Mouse (Mus musculus) limb, embryonic 13.5 days (tissue): ENCODE results near the gene Dach1. TPM values are rescaled to one million over a fixed set of nuclear protein-coding genes. Genes with fewer than 3 reads are reported as not detected.

Experiments
- ATAC-seq: fragments of 200-750 bp; cut with Nextera tagmentation; 2 replicates; pipeline ENCODE4 v1.8.0; 2017; ENCODE audit warnings: low read depth, moderate number of reproducible peaks, moderate TSS enrichment; ENCODE audit not compliant: low FRiP score
- H3K27ac ChIP-seq: fragments of 300-500 bp; sonication (generic); 2 replicates; pipeline ENCODE4 v1.5.1; 2015; ENCODE audit warnings: inconsistent platforms, mild to moderate bottlenecking, moderate library complexity
- H3K27me3 ChIP-seq: fragments of 300-500 bp; sonication (generic); 2 replicates; pipeline ENCODE4 v1.6.1; 2015; ENCODE audit warnings: mild to moderate bottlenecking, inconsistent platforms
- H3K36me3 ChIP-seq: fragments of 300-500 bp; sonication (generic); 2 replicates; pipeline ENCODE4 v1.6.1; 2015; ENCODE audit warnings: inconsistent platforms, mild to moderate bottlenecking, moderate library complexity
- H3K4me1 ChIP-seq: fragments of 300-500 bp; sonication (generic); 2 replicates; pipeline ENCODE4 v1.6.1; 2015; ENCODE audit warnings: inconsistent platforms
- H3K4me2 ChIP-seq: fragments of 300-500 bp; sonication (generic); replicated peaks from 2 replicates; pipeline ENCODE4 v1.6.1; 2015; ENCODE audit warnings: inconsistent platforms, mild to moderate bottlenecking, moderate library complexity
- H3K4me3 ChIP-seq: fragments of 300-500 bp; sonication (generic); 2 replicates; pipeline ENCODE4 v1.5.1; 2015; ENCODE audit warnings: moderate library complexity, mild to moderate bottlenecking, inconsistent platforms
- H3K9ac ChIP-seq: fragments of 300-500 bp; sonication (generic); 2 replicates; pipeline ENCODE4 v1.6.1; 2015; ENCODE audit warnings: mild to moderate bottlenecking, inconsistent platforms
- H3K9me3 ChIP-seq: fragments of 300-500 bp; sonication (generic); 2 replicates; pipeline ENCODE4 v1.6.1; 2016; ENCODE audit warnings: inconsistent platforms
- WGBS: fragments of 180-500 bp; shearing (Covaris S2); methylation state at CpG from one replicate; pipeline ENCODE4 v1.1.7; 2015; 5-methylcytosine and 5-hydroxymethylcytosine counted together
- polyA plus RNA-seq: library from polyadenylated mRNA; unstranded; fragments of >200 nt; fragmentation: Nextera tagmentation; extraction: Ambion mirVana; gene quantifications from 2 replicates; pipeline ENCODE4 v1.2.1, GENCODE M21; 2015

Dach1 gene
- polyA plus RNA-seq, 1 experiment from 2014 or later = 11.5 TPM

GRCm38 (mm10) chr14:97795385-97795952 lies 374.1 kb downstream of the Dach1 start:
- Histone ChIP-seq H3K27ac (no peak overlapping the region), H3K4me3 (no peak overlapping the region), H3K9me3 (no peaks in the 10 kb centered on the region), H3K27me3 (no peaks in the 10 kb centered on the region), H3K4me1 (no peaks in the 10 kb centered on the region), H3K9ac (no peak overlapping the region), H3K4me2 (no peak overlapping the region), H3K36me3 (no peaks in the 10 kb centered on the region)
- no peak for ATAC-seq
- 87% methylated on average over 5 of the region's 5 CpGs for WGBS

- Histone ChIP-seq H3K9ac (no peak overlapping the region), H3K36me3 (no peaks in the 10 kb centered on the region), H3K9me3 (peaks cover 8% of the 10 kb centered on the region), H3K4me2 (no peak overlapping the region), H3K27me3 (no peaks in the 10 kb centered on the region), H3K4me1 (no peaks in the 10 kb centered on the region), H3K27ac (no peak overlapping the region), H3K4me3 (no peak overlapping the region)
- no peak for ATAC-seq
- 83% methylated on average over 2 of the region's 2 CpGs for WGBS
These were observed 395.3 kb downstream of the Dach1 start for GRCm38 (mm10) chr14:97774135-97774767.

GRCm38 (mm10) chr14:97754400-97754799 lies 415.2 kb downstream of the Dach1 start:
- no peak overlapping the region for H3K27ac ChIP-seq
- H3K27me3 ChIP-seq = no peaks in the 10 kb centered on the region
- no peak overlapping the region for H3K9ac ChIP-seq
- H3K4me3 ChIP-seq = no peak overlapping the region
- no peak for ATAC-seq
- H3K4me1 ChIP-seq = no peaks in the 10 kb centered on the region
- 78% methylated on average over 4 of the region's 4 CpGs for WGBS
- no peaks in the 10 kb centered on the region for H3K36me3 ChIP-seq
- no peaks in the 10 kb centered on the region for H3K9me3 ChIP-seq
- H3K4me2 ChIP-seq = no peak overlapping the region

GRCm38 (mm10) chr14:97753973-97754372 lies 415.6 kb downstream of the Dach1 start:
- no peaks in the 10 kb centered on the region for H3K27me3 ChIP-seq
- H3K4me3 ChIP-seq = no peak overlapping the region
- no peak overlapping the region for H3K9ac ChIP-seq
- no peak for ATAC-seq
- H3K4me1 ChIP-seq = no peaks in the 10 kb centered on the region
- 92% methylated on average over 2 of the region's 2 CpGs for WGBS
- no peak overlapping the region for H3K4me2 ChIP-seq
- no peaks in the 10 kb centered on the region for H3K9me3 ChIP-seq
- no peak overlapping the region for H3K27ac ChIP-seq
- H3K36me3 ChIP-seq = no peaks in the 10 kb centered on the region

GRCm38 (mm10) chr14:97743252-97743651 lies 426.3 kb downstream of the Dach1 start:
- Histone ChIP-seq H3K4me2 (no peak overlapping the region), H3K4me3 (no peak overlapping the region), H3K9ac (no peak overlapping the region), H3K27me3 (no peaks in the 10 kb centered on the region), H3K4me1 (no peaks in the 10 kb centered on the region), H3K9me3 (no peaks in the 10 kb centered on the region), H3K36me3 (no peaks in the 10 kb centered on the region), H3K27ac (no peak overlapping the region)
- WGBS = 88% methylated on average over 2 of the region's 2 CpGs
- ATAC-seq = no peak

GRCm38 (mm10) chr14:97742785-97743184 lies 426.8 kb downstream of the Dach1 start:
- no peak overlapping the region for H3K4me3 ChIP-seq
- WGBS = 66% methylated on average over 4 of the region's 4 CpGs
- no peaks in the 10 kb centered on the region for H3K27me3 ChIP-seq
- no peaks in the 10 kb centered on the region for H3K9me3 ChIP-seq
- ATAC-seq = no peak
- no peaks in the 10 kb centered on the region for H3K36me3 ChIP-seq
- no peaks in the 10 kb centered on the region for H3K4me1 ChIP-seq
- H3K4me2 ChIP-seq = no peak overlapping the region
- H3K9ac ChIP-seq = no peak overlapping the region
- H3K27ac ChIP-seq = no peak overlapping the region
